ENCODE assay signal across 10 mouse cellular contexts in the genomic region with DNA sequence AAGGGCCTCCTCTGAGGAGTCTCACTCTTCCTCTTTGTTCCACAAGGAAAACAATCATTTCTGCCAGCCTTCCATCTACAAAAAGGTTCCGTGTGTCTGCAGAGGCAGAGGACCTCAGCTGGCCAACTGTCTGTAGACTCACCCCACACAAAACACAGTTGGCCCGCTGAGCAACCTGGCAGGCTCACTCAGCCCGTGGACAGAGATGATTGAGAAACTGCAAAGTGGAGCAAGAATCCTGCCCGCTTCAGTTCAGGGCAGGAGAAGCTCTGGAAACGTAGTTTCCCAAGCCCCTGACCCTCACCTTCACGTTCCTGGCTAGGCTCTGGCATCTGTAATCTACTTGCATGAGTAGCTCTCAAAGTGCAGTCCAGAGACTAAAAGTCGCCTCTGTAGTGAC. TPM values are rescaled to one million over a fixed set of nuclear protein-coding genes. Genes with fewer than 3 reads are reported as not detected.
DNase-seq lines count a peak whose midpoint lies in the region; ATAC-seq and TF ChIP-seq lines count a peak whose summit lies in the region.
"Had no signal": no experiment of that assay in that cellular context is flagged by ENCODE, and none has a peak within 500 bp of the region (broad histone marks: within the 10 kb centered on the region; RNA-seq: fewer than 3 reads in every experiment).

No protein-coding gene starts in this region.

- no peak for TF ChIP-seq POLR2A in heart, adult 2 months (IDR thresholded peaks at IDR 0.05; ENCODE audit: insufficient read depth, low read depth, low read length)

- no peaks in the 10 kb centered on the region for H3K36me3 ChIP-seq in heart, adult 2 months (ENCODE audit: control insufficient read depth, insufficient read depth, low read length)
- H3K36me3 ChIP-seq in embryonic facial prominence, embryonic 12.5 days: no peaks in the 10 kb centered on the region
- H3K36me3 ChIP-seq in liver, embryonic 11.5 days (ENCODE audit: control insufficient read depth, insufficient read depth, low read length): no peaks in the 10 kb centered on the region

- no peak for TF ChIP-seq CTCF in heart, adult 2 months (IDR thresholded peaks at IDR 0.05)

- no peak for ATAC-seq in embryonic facial prominence, embryonic 12.5 days (ENCODE audit: insufficient number of reproducible peaks, insufficient read depth, low FRiP score, low TSS enrichment)
- ATAC-seq in liver, embryonic 11.5 days (replicated peaks; ENCODE audit: low FRiP score): no peak

- H3K4me2 ChIP-seq in embryonic facial prominence, embryonic 12.5 days (replicated peaks): no peak overlapping the region
- no peak overlapping the region for H3K4me2 ChIP-seq in liver, embryonic 11.5 days

- H3K9ac ChIP-seq in heart, adult 2 months (ENCODE audit: low read depth, low read length): no peak overlapping the region
- no peak overlapping the region for H3K9ac ChIP-seq in embryonic facial prominence, embryonic 12.5 days
- H3K9ac ChIP-seq in liver, embryonic 11.5 days (ENCODE audit: low read depth, low read length): no peak overlapping the region

- intact Hi-C loops in heart, adult 2 months (cut with DNase I): loop anchor here (1.0 kb wide), 1 partner anchor 135 kb away; no protein-coding TSS in a partner anchor
- intact Hi-C loops in heart, postnatal 25 days (cut with DNase I): no loop called here

- no peaks in the 10 kb centered on the region for H3K27me3 ChIP-seq in heart, adult 2 months (ENCODE audit: control insufficient read depth, insufficient read depth, low read length)
- H3K27me3 ChIP-seq in embryonic facial prominence, embryonic 12.5 days: no peaks in the 10 kb centered on the region
- no peaks in the 10 kb centered on the region; the same call in 1 of the 2 replicates for H3K27me3 ChIP-seq in liver, embryonic 11.5 days (replicated peaks; ENCODE audit: control insufficient read depth, insufficient read depth, low read length)

- H3K4me3 ChIP-seq in heart, adult 2 months: no peak overlapping the region
- no peak overlapping the region for H3K4me3 ChIP-seq in embryonic facial prominence, embryonic 12.5 days
- H3K4me3 ChIP-seq in liver, embryonic 11.5 days (ENCODE audit: low read depth, low read length): no peak overlapping the region

- peaks cover 10% of the 10 kb centered on the region for H3K4me1 ChIP-seq in heart, adult 2 months (ENCODE audit: control insufficient read depth, insufficient read depth, low read length)
- H3K4me1 ChIP-seq in embryonic facial prominence, embryonic 12.5 days: peaks cover 6% of the 10 kb centered on the region
- peaks cover 19% of the 10 kb centered on the region for H3K4me1 ChIP-seq in liver, embryonic 11.5 days (replicated peaks; ENCODE audit: control insufficient read depth, insufficient read depth, low read length)

- H3K27ac ChIP-seq in heart, adult 2 months: peak overlapping the region; percentile 17; the same call in 1 of the 2 replicates
- H3K27ac ChIP-seq in embryonic facial prominence, embryonic 12.5 days: 0 out of 2 replicates have a peak overlapping the region, but pooled peaks have one; percentile 17
- no peak overlapping the region for H3K27ac ChIP-seq in liver, embryonic 11.5 days (ENCODE audit: low read depth, low read length)

- no peaks in the 10 kb centered on the region for H3K79me2 ChIP-seq in heart, adult 2 months (replicated peaks; ENCODE audit: control insufficient read depth, insufficient read depth, low read length)

- peak in 1 of 2 experiments; percentile 41 for DNase-seq in heart, adult 2 months
- no peak for DNase-seq in heart, postnatal 25 days (ENCODE audit: low spot score)
- DNase-seq in lung, adult 18-20 months: peak; percentile 34 to 40
- DNase-seq in lung, postnatal 4 days: no peak
- DNase-seq in lung, postnatal 25 days (ENCODE audit: low spot score): peak; percentile 29
- DNase-seq in liver, embryonic 11.5 days (ENCODE audit: low spot score): no peak

- WGBS in heart, adult 2 months: 44% methylated on average over 7 of the region's 7 CpGs
- 48% methylated on average over 7 of the region's 7 CpGs for WGBS in embryonic facial prominence, embryonic 12.5 days
- 48% methylated on average over 7 of the region's 7 CpGs for WGBS in liver, embryonic 11.5 days

- H3K9me3 ChIP-seq in embryonic facial prominence, embryonic 12.5 days: no peaks in the 10 kb centered on the region
- H3K9me3 ChIP-seq in liver, embryonic 11.5 days (ENCODE audit: control insufficient read depth, low read length): no peaks in the 10 kb centered on the region

- TF ChIP-seq EP300 in heart, adult 2 months (IDR thresholded peaks at IDR 0.05; ENCODE audit: insufficient read depth, low read depth, low read length): no peak

RNA-seq across cellular contexts. Expression of a gene that starts 18.8 kb away (rescaled TPM):
- 10 to 100 TPM; 18.4 to 24.5 TPM for total RNA-seq in heart, adult 2 months (2021)
- 52.5 and 66.1 TPM in 2 replicates for polyA plus RNA-seq in heart, adult 2 months (2012; rRNA removed)
- total RNA-seq in heart, postnatal 25 days (2021): 10 to 100 TPM; 35.4 to 37.3 TPM
- polyA plus RNA-seq in embryonic facial prominence, embryonic 12.5 days (2016; fragmentation: Nextera tagmentation; extraction: Ambion mirVana): 56.1 and 58.9 TPM in 2 replicates
- polyA plus RNA-seq in liver, embryonic 11.5 days (2014; fragmentation: Nextera tagmentation; extraction: Ambion mirVana): 17.1 and 19.2 TPM in 2 replicates
- total RNA-seq: neutrophil, adult 5-6 weeks had no signal

RNA-seq across cellular contexts. Expression of a gene that starts 21.3 kb away (rescaled TPM):
- total RNA-seq in heart, adult 2 months (2021): not detected
- 0.20 TPM in 1 of 2 replicates, not detected in the other for polyA plus RNA-seq in heart, adult 2 months (2012; rRNA removed)
- total RNA-seq in heart, postnatal 25 days (2021): not detected
- polyA plus RNA-seq in embryonic facial prominence, embryonic 12.5 days (2016; fragmentation: Nextera tagmentation; extraction: Ambion mirVana): 0.66 and 1.4 TPM in 2 replicates
- polyA plus RNA-seq in liver, embryonic 11.5 days (2014; fragmentation: Nextera tagmentation; extraction: Ambion mirVana): 7.0 and 7.9 TPM in 2 replicates
- total RNA-seq: gastrocnemius, postnatal 36 days; layer of hippocampus, postnatal 14 days; neutrophil, adult 5-6 weeks had no signal

RNA-seq across cellular contexts. Expression of a gene that starts 40.9 kb away (rescaled TPM):
- total RNA-seq in heart, adult 2 months (2021): 10 to 100 TPM; 37.5 to 45.9 TPM
- 64.5 and 79.5 TPM in 2 replicates for polyA plus RNA-seq in heart, adult 2 months (2012; rRNA removed)
- 10 to 100 TPM; 39.1 to 39.6 TPM for total RNA-seq in heart, postnatal 25 days (2021)
- polyA plus RNA-seq in embryonic facial prominence, embryonic 12.5 days (2016; fragmentation: Nextera tagmentation; extraction: Ambion mirVana): 1.6 and 2.1 TPM in 2 replicates
- polyA plus RNA-seq in liver, embryonic 11.5 days (2014; fragmentation: Nextera tagmentation; extraction: Ambion mirVana): 5.1 TPM in 2 replicates

RNA-seq across cellular contexts. Expression of a gene that starts 41.4 kb away (rescaled TPM):
- total RNA-seq in heart, adult 2 months (2021): 10 to 100 TPM; 19.1 to 23.2 TPM
- 30.3 and 41.7 TPM in 2 replicates for polyA plus RNA-seq in heart, adult 2 months (2012; rRNA removed)
- 10 to 100 TPM; 16.5 to 21.1 TPM for total RNA-seq in heart, postnatal 25 days (2021)
- 10.1 and 11.9 TPM in 2 replicates for polyA plus RNA-seq in embryonic facial prominence, embryonic 12.5 days (2016; fragmentation: Nextera tagmentation; extraction: Ambion mirVana)
- 95.3 and 98.9 TPM in 2 replicates for polyA plus RNA-seq in liver, embryonic 11.5 days (2014; fragmentation: Nextera tagmentation; extraction: Ambion mirVana)

RNA-seq across cellular contexts. Expression of a gene that starts 48.0 kb away (rescaled TPM):
- total RNA-seq in heart, adult 2 months (2021): under 1 TPM; 0.31 to 0.55 TPM
- polyA plus RNA-seq in heart, adult 2 months (2012; rRNA removed): 1.4 and 2.3 TPM in 2 replicates
- total RNA-seq in heart, postnatal 25 days (2021): under 1 TPM; 0.06 to 0.26 TPM
- 0.06 and 0.09 TPM in 2 replicates for polyA plus RNA-seq in embryonic facial prominence, embryonic 12.5 days (2016; fragmentation: Nextera tagmentation; extraction: Ambion mirVana)
- 0.07 and 0.31 TPM in 2 replicates for polyA plus RNA-seq in liver, embryonic 11.5 days (2014; fragmentation: Nextera tagmentation; extraction: Ambion mirVana)
- total RNA-seq: gastrocnemius, postnatal 36 days had no signal

Comparison
In these comparisons a context has a peak if more than half of its experiments do, and no peak if none do; other contexts are left out.
1. DNase-seq: peak in lung, adult 18-20 months (2 of 2) and lung, postnatal 25 days (single experiment); none in heart, postnatal 25 days (single experiment), lung, postnatal 4 days (0 of 2) and liver, embryonic 11.5 days (single experiment).
2. RNA of a gene that starts 40.9 kb away (polyA plus RNA-seq): 64.5 to 79.5 TPM in heart, adult 2 months; 5.1 TPM in liver, embryonic 11.5 days and 1.6 to 2.1 TPM in embryonic facial prominence, embryonic 12.5 days; every median in the first group is over 10 times any median in the second.